Mouse (Mus musculus) G1E (cell line): Measurements from ENCODE around the gene Srgap3. TPM values are rescaled to one million over a fixed set of nuclear protein-coding genes. Genes with fewer than 3 reads are reported as not detected.

ENCODE experiments used
- ATAC-seq: 2 replicates; pipeline ENCODE4 v1.8.0; 2016; ENCODE audit warnings: mild to moderate bottlenecking; ENCODE audit not compliant: insufficient number of reproducible peaks, poor library complexity, low FRiP score, severe bottlenecking; ENCODE audit errors: extremely low read depth
- DNase-seq: peaks from one replicate; pipeline ENCODE4 v3.0.0; 2012; ENCODE audit warnings: low spot score
- H3K27me3 ChIP-seq: 2 replicates; pipeline ENCODE4 v1.6.1; 2012; ENCODE audit warnings: mild to moderate bottlenecking, low read length, inconsistent platforms; ENCODE audit not compliant: insufficient read depth
- H3K36me3 ChIP-seq: replicated peaks from 2 replicates; pipeline ENCODE3; 2012; ENCODE audit warnings: mild to moderate bottlenecking, inconsistent platforms
- H3K4me1 ChIP-seq: 2 replicates; pipeline ENCODE4 v1.6.1; 2012; ENCODE audit warnings: low read depth, low read length, inconsistent platforms, mixed read lengths; ENCODE audit not compliant: insufficient read depth
- H3K4me3 ChIP-seq: 2 replicates; pipeline ENCODE4 v1.5.1; 2012; ENCODE audit warnings: low read depth, mild to moderate bottlenecking, inconsistent platforms, low read length, moderate library complexity, mixed read lengths
- H3K9me3 ChIP-seq: replicated peaks from 2 replicates; pipeline ENCODE4 v1.6.1; 2012; ENCODE audit warnings: inconsistent platforms
- CTCF ChIP-seq: IDR thresholded peaks from 2 replicates; pipeline ENCODE4 v1.5.1; 2012; ENCODE audit warnings: low read depth, low read length, inconsistent platforms, mixed read lengths
- GATA1 ChIP-seq: IDR thresholded peaks from 2 replicates; pipeline ENCODE4 v1.6.1; 2012; ENCODE audit warnings: borderline replicate concordance, low read length, inconsistent platforms, mixed read lengths
- GATA2 ChIP-seq: IDR thresholded peaks from 2 replicates; pipeline ENCODE4 v1.6.1; 2012; ENCODE audit warnings: low read depth, low read length, inconsistent platforms, borderline replicate concordance
- POLR2AphosphoS5 ChIP-seq: IDR thresholded peaks from 2 replicates; pipeline ENCODE4 v1.6.1; 2012; ENCODE audit warnings: low read depth, low read length, inconsistent platforms; ENCODE audit not compliant: insufficient replicate concordance
- TAL1 ChIP-seq: conservative IDR thresholded peaks from 2 replicates; pipeline ENCODE4 v1.6.1; 2012; ENCODE audit warnings: low read depth, low read length, inconsistent platforms, mixed read lengths
- polyA plus RNA-seq: library from polyadenylated mRNA; stranded (reverse); fragments of >175 nt; gene quantifications from 2 replicates; pipeline ENCODE4 v1.2.3, GENCODE M21; 2012
- total RNA-seq, 2 experiments: library from RNA; stranded (forward) in 1 of 2; stranded (reverse) in 1 of 2; fragments of 200-1000 nt in 1 of 2; fragments of >200 nt in 1 of 2; fragmentation: Nextera tagmentation in 1 of 2; gene quantifications; 2 replicates each; pipeline ENCODE4 v1.2.3; 2014 to 2017

The Srgap3 gene
- total and polyA plus RNA-seq, 3 experiments = 0.05 TPM; not detected in 2

GRCm38 (mm10) chr6:112903796-112904195, 43.3 kb downstream of the Srgap3 start:
- H3K4me3 ChIP-seq = no peak overlapping the region
- no peak for ATAC-seq
- DNase-seq = no peak
- TF ChIP-seq POLR2AphosphoS5 = no peak
- no peak for TF ChIP-seq GATA1
- no peak for TF ChIP-seq GATA2
- TF ChIP-seq TAL1 = no peak
- TF ChIP-seq CTCF = no peak
- H3K4me1 ChIP-seq = no peaks in the 10 kb centered on the region
- no peaks in the 10 kb centered on the region for H3K27me3 ChIP-seq
- no peaks in the 10 kb centered on the region for H3K36me3 ChIP-seq
- H3K9me3 ChIP-seq = no peaks in the 10 kb centered on the region; the same call in 1 of the 2 replicates

DNA sequence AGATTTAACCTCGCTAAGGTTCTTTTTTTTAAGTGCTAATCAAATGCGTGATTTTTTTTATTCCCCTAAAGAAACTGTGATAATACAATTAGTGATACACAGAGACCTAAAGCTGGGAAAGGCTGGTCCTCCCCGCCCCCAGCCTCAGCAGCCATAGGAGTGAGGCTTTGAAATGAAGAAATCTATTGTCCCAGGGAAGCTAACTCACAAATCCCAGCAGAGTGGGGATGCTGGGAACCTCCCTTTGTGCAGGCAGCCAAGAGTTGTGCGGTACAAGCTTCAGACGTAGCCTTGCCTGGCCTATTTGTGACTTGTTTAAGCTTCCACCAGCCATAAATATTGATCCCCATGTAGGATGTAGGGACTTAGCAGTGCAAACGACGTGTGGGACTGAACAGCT, 43.8 kb downstream of the Srgap3 start:
- Histone ChIP-seq H3K4me3 (no peak overlapping the region), H3K4me1 (no peaks in the 10 kb centered on the region), H3K36me3 (no peaks in the 10 kb centered on the region), H3K9me3 (no peaks in the 10 kb centered on the region; the same call in 1 of the 2 replicates), H3K27me3 (no peaks in the 10 kb centered on the region)
- DNase-seq (no peak), ATAC-seq (no peak)
- no peak for TF ChIP-seq GATA1
- no peak for TF ChIP-seq GATA2
- TF ChIP-seq TAL1 = no peak
- no peak for TF ChIP-seq POLR2AphosphoS5
- TF ChIP-seq CTCF = no peak

DNA sequence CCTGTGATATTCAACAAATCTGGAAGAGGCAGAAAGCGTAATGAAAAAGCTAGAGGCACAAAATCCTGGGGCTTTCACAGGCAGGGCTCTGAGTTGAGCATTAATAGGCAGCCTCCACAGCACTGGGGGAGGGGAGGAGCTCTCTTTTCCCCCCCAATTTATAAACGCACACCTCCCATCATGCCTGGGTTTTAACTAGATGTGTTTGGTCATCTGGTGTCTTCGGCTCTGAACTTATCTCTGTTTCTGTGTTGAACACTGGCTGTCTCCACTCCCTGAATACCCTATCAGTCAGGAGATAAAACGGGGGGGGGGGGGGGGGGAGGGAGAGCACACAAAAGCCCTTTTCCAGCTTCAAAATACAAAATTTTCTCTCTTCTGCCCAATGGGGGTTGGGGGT, 44.3 kb downstream of the Srgap3 start:
- no peaks in the 10 kb centered on the region for H3K36me3 ChIP-seq
- no peaks in the 10 kb centered on the region for H3K4me1 ChIP-seq
- H3K9me3 ChIP-seq = no peaks in the 10 kb centered on the region; the same call in 1 of the 2 replicates
- H3K4me3 ChIP-seq = no peak overlapping the region
- TF ChIP-seq TAL1 (no peak), GATA2 (no peak), GATA1 (no peak), POLR2AphosphoS5 (no peak), CTCF (no peak)
- no peaks in the 10 kb centered on the region for H3K27me3 ChIP-seq
- DNase-seq (no peak), ATAC-seq (no peak)

DNA sequence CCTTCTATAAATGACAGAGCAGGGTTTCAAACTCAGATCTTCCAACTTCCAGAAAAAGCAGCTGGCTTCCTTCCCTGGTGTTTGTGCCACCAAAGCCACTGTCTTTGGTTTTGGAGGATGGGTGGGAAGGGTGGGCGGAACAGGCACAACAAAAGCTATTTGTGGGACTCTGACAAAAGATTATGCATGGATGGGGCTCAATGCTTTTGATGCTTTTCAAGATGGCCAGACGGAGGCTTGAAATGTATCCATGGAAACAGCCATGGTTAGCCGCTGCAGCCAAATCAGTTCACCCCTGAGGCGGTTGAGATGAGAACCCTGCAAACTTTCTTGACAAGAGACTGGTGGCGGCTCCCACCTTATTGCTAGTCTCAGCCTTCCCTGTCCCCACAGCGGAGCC, 46.8 kb downstream of the Srgap3 start:
- no peaks in the 10 kb centered on the region for H3K4me1 ChIP-seq
- TF ChIP-seq POLR2AphosphoS5 (no peak), GATA1 (no peak), CTCF (no peak), TAL1 (no peak), GATA2 (no peak)
- no peaks in the 10 kb centered on the region for H3K36me3 ChIP-seq
- ATAC-seq (no peak), DNase-seq (no peak)
- no peak overlapping the region for H3K4me3 ChIP-seq
- H3K27me3 ChIP-seq = no peaks in the 10 kb centered on the region
- peaks cover 9% of the 10 kb centered on the region for H3K9me3 ChIP-seq

DNA sequence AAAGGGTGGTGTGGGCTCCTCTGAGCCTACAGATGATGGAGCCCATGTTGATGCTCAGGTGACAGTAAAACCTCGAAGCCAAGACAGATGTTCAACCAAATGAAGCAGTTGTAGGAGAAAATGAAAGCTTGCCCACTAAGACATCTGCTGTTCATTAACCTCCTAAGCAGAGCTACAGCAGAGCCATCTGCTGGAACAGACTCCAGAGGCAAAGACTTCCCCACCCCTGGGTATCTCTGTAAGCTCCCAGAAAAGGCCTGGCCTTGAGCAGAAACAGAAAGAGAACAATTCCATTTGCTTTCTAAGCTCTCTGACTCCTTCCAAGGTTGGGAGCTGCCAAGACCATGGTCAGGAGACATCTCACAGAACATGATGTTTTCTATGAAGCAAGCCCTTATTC, 47.4 kb downstream of the Srgap3 start:
- ATAC-seq (no peak), DNase-seq (no peak)
- Histone ChIP-seq H3K27me3 (no peaks in the 10 kb centered on the region), H3K4me3 (no peak overlapping the region), H3K36me3 (no peaks in the 10 kb centered on the region), H3K4me1 (no peaks in the 10 kb centered on the region), H3K9me3 (peaks cover 9% of the 10 kb centered on the region)
- TF ChIP-seq POLR2AphosphoS5 (no peak), CTCF (no peak), TAL1 (no peak), GATA1 (no peak), GATA2 (no peak)

GRCm38 (mm10) chr6:112899276-112899675, 47.8 kb downstream of the Srgap3 start:
- ATAC-seq (no peak), DNase-seq (no peak)
- no peak overlapping the region for H3K4me3 ChIP-seq
- H3K4me1 ChIP-seq = no peaks in the 10 kb centered on the region
- H3K9me3 ChIP-seq = peaks cover 9% of the 10 kb centered on the region
- H3K27me3 ChIP-seq = no peaks in the 10 kb centered on the region
- TF ChIP-seq GATA2 (no peak), GATA1 (no peak), TAL1 (no peak)
- H3K36me3 ChIP-seq = no peaks in the 10 kb centered on the region

DNA sequence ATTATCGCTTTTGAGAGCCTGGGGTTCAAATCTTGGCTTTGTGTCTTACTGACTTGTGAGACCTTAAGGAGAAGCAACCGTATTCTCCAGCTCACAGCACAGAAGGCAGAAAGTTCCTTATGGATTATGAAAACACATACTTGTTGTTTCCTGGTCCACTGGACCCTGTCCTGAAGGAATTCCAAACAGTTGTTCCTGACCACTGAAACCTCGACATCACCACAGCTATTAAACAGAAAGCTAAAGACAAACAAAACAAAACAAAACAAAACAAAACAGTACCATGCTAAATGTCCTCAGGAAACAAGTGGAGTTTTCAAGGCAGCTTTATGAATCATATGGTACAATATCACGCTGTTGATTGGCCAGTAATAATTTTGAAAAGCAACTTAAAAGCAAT, 48.6 kb downstream of the Srgap3 start:
- peaks cover 9% of the 10 kb centered on the region for H3K9me3 ChIP-seq
- ATAC-seq (no peak), DNase-seq (no peak)
- TF ChIP-seq GATA1 = no peak
- no peak for TF ChIP-seq POLR2AphosphoS5
- no peak for TF ChIP-seq CTCF
- no peak overlapping the region for H3K4me3 ChIP-seq
- no peaks in the 10 kb centered on the region for H3K36me3 ChIP-seq
- no peaks in the 10 kb centered on the region for H3K27me3 ChIP-seq
- H3K4me1 ChIP-seq = no peaks in the 10 kb centered on the region
